Mouse (Mus musculus) MEL-GATA-1-ER (cell line): ENCODE data around the gene Gm45521.
"Not testable (repeated sequence)": the region's sequence is repeated elsewhere in the genome, so short reads cannot be mapped to it uniquely, and the experiment has no call there.

Experiments used
- DNase-seq: peaks from one replicate; pipeline ENCODE4 v3.0.0-alpha.2; 2012; ENCODE audit warnings: low read depth; ENCODE audit errors: extremely low read depth

Gene Gm45521

DNA sequence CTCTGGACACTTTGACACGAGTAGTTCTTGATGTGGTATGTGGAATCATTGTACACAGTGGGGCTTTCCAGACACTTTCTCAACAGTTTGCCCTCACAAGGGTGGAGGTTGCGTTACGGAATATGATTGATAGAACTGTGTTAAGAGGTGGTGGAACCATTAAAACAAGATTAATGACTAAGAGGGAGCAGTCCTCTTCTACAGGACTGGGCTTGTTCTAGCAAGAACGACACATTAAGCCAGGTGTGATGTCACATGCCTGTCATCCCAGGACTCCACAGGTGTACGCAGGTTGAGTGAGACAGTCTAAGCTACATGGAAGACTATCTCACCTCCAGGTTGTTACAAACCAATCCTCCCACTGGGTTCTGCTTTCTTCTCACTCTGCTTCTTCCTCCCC, 42.3 kb downstream of the Gm45521 start:
- DNase-seq: no peak

DNA sequence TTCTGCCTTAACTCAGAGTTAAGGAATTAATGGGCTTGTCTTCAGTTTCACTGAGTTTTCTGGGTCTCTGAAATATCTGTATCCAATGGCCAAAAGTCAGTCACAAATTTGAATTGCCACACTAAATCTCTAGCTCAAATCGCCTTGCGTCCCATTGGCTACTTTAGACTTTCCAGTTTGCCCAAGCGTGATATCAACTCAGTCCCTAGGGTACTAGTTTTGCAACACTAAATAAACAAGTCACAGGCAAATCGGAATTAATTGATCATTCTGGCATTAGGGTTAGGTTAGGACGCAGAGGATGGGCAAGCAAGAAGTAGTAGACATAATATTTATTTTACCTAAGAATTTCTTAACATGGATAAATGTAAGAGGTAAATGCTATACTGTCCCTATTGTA, 43.2 kb downstream of the Gm45521 start:
- no peak for DNase-seq

DNA sequence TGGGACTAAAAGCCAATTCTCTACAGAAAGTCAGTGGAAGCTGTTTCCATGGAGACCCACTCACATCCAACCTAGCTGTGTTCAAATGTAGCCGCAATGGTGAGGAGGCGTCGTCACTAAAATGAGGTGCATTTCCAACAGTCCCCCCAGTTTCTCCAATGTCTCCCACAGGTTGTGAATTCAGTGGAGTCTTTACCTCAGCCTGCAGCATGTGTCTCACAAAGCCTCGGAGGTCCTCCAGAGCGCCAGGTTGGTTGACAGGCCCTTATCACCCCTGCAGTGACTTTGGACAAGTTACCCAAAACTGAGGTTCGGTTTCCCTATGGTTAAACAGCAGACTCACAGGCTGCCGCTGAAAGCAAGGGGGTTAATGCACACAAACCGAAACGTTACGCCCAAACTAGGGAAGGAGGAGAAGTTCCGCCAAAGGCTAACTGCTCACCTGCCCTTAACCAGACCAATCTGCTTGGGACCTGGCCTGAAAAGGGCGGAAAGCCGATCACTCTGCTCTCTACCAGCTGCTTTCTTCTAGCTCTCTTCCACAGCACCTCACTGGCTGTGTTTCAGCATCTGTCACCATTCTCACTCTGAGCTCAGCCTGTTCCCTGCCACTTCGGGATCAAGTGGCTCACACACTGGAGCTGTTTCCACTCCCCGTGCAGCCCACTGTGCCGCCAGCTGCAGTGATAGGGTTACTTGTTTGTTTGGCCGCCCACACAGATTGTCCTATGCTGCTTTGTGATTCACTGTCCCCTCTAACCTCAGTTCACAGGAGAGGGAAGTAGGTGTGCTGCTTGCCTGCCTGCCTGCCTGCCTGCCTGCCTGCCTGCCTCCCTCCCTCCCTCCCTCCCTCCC, 44.0 kb downstream of the Gm45521 start:
- DNase-seq: no peak

DNA sequence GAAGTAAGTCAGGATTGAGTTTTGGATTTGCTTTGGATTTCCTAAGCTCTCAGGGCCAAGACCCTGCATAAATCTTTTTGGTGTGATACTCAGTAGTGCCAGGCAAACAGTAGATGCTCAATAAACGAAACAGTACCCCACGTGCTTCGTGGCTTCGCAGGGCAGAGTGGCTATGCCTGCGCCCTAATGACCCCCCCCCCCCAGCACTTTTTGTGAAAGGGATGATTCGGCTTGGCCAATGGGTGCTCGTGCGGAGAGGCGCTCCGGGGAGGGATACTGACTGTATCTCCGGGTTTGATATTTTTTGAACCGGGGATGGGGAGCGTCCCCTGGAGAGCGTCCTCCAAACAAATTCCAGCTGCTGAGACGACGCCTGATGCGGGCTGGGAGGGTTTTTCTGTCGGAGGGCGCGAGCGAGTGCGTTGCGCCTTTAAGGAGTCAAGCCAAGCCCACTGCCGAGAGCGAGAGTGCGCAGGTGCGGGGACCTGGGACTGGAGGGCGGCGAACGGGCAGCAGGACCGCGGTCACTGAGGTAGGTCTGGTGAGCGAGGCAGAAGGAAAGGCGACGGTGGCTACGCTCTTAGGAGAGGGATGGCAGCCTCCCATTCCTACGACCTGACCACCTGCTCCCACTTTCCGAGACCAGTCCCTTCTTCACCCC, 45.5 kb downstream of the Gm45521 start, which contains the start of gene Abhd6:
Gene Abhd6, plus strand, starts transcription at position 471 of the 661 bp plus-strand sequence.
- DNase-seq: no peak

DNA sequence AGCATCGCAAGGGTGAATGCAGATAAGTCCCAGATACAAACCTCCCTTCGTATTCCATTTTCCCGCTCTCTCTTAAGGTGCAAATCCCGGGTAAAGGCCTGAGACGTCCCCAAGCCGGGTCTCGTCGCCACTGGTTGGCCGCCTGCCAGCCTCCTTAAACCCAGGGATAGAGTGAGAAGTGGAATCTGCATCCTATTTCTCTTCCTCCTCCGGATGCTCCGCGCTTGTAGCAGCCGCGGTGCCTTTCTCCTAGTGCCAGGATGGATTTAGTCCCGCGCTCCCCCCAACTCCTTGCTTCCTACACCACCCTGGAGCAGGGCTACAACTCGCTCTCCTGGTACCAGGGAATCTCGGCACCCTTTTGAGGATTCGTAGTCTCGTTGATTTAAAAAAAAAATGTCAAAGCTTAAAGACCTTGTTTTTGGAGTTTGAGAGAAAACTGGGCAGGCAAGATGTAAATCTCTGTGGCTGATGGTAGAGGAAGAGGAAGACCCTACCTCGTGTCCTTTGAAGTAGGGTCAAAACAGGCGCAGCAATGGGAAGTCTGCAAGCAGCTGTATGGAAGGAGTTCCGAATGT, 46.1 kb downstream of the Gm45521 start:
- DNase-seq: no peak

DNA sequence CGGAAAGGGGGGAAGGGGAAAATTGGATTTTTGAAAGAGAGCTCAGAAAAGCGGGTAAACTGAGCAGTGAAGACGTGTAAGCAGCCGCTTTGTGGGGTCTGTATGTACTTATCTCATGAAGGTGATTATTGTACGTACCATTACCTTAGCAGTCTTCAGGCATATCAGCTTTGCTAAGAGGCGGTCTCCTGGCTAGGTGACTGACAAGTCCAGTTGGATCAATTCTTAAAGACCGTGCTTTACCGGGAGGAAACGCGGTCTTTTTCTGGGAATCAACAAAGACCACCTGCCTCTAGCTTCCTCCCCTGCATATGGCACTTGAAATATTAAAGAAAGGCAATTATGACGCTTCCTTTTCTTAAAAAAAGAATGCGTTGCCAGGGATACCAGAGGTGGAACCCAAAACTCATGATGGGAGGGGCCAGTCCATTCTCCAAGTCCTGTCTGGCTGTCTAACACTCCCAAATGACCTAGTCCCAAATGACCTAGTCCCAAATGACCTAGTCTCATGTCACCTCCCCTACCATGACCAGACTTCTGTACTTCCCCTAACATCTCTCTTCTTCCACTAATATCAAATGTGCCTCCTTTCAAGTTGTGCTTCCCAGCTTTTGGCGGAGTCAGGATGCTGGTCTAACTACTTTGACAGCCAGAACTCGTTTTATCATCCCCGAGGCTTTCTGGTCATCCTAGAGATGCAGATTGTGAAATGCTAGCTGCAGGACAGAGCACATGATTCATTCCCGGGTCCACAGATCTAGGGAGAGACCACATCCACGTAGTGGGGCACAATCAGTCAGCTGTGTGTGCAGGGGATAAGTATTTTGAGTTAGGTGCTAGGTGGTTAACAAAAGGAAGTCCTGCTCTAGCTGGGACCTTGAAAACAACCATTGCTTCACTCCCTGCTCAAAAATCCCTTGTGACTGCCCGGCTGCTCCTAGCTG, 46.9 kb downstream of the Gm45521 start:
- no peak for DNase-seq

DNA sequence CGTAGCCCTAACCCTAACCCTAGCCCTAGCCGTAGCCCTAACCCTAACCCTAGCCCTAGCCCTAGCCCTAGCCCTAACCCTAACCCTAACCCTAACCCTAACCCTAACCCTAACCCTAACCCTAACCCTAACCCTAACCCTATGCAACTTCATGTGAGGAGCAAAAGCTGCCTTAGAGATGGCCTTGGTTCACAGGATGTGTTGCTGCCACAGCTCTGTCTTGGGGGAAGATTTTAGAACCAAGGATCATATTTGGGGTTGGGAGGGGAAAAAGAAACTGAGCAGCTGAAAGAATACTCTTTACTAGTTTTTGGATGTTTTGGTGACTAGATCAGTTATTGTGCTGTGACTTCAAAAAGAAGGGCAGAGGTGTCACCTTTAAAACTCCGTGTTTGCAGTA, 49.0 kb downstream of the Gm45521 start:
- DNase-seq: not testable (repeated sequence)

DNA sequence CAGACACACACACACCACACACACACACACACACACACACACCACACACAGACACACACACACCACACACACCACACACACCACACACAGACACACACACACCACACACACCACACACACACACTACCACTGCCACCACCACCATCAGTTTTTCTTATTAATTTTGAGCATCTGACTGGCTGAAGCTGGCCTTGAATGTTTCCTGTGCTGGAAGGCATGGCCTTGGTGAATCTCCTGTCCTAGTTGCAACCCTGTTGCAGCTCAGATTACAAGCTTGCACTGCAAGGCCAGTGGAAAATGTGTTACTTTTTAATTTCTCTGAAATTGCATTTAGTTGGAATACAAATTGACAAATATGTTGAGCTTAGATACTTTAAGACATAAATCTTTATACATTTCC, 50.0 kb downstream of the Gm45521 start:
- DNase-seq: no peak

DNA sequence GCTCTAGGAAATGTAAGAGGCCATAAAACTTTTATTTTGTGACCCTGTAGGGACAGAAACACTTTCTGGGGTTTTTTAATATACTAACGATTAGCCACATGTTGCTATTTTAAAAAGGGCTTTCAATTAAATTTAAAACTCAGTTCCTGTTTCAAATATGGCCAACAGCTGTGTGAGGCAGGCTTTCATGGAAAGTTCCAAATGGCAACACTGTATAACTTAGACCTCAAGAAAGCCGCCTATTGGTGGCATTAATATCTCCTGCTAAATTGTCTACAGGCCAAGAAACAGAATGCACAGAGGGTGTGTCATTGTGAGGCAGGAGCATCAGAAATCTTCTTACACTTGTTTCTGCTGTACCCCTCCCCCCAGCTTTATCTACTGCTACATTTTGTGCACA, 50.4 kb downstream of the Gm45521 start:
- DNase-seq: no peak

DNA sequence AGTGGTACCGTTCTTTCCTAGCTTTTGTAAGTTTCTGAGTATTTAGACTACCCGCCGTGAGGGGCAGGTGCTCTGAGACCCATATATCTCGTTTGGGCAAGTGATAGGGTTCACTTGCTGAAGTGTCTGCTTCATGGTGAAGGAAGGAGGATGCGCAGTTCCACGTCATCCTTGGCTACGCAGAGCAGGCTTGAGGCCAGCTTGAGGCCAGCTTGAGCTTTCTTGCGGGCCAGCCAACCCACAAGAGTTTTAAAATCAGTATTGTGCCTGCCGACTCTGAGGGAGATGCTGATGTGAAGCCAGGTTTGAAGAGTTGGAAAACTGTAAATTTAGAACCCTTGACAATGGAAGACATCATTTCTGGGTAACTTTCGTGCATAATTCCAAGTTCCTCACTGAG, 50.8 kb downstream of the Gm45521 start:
- DNase-seq: no peak
